Mouse (Mus musculus) intestine, postnatal 0 days (tissue): ENCODE data around the gene Dpysl5. TPM values are rescaled to one million over a fixed set of nuclear protein-coding genes. Genes with fewer than 3 reads are reported as not detected.

Experiments
- ATAC-seq: fragments of 200-750 bp; cut with Nextera tagmentation; 2 replicates; pipeline ENCODE4 v1.8.0; 2017; ENCODE audit warnings: mild to moderate bottlenecking, moderate TSS enrichment, moderate library complexity
- H3K27ac ChIP-seq: fragments of 300-500 bp; sonication (generic); 2 replicates; pipeline ENCODE4 v1.5.1; 2014; ENCODE audit warnings: mild to moderate bottlenecking, low read depth, low read length, moderate library complexity
- H3K27me3 ChIP-seq: fragments of 300-500 bp; sonication (generic); replicated peaks from 2 replicates; pipeline ENCODE4 v1.6.1; 2014; ENCODE audit warnings: low read length, mixed read lengths; ENCODE audit not compliant: control insufficient read depth, insufficient read depth
- H3K36me3 ChIP-seq: fragments of 300-500 bp; sonication (generic); 2 replicates; pipeline ENCODE4 v1.6.1; 2014; ENCODE audit warnings: mild to moderate bottlenecking, moderate library complexity; ENCODE audit not compliant: control insufficient read depth, insufficient read depth
- H3K4me1 ChIP-seq: fragments of 300-500 bp; sonication (generic); replicated peaks from 2 replicates; pipeline ENCODE4 v1.6.1; 2014; ENCODE audit warnings: antibody characterized with exemption, low read length, mixed read lengths; ENCODE audit not compliant: control insufficient read depth, insufficient read depth
- H3K4me2 ChIP-seq: fragments of 300-500 bp; sonication (generic); replicated peaks from 2 replicates; pipeline ENCODE4 v1.6.1; 2014; ENCODE audit warnings: low read depth, mild to moderate bottlenecking, moderate library complexity
- H3K4me3 ChIP-seq: fragments of 300-500 bp; sonication (generic); 2 replicates; pipeline ENCODE4 v1.5.1; 2014; ENCODE audit warnings: low read depth, low read length
- H3K9ac ChIP-seq: fragments of 300-500 bp; sonication (generic); 2 replicates; pipeline ENCODE4 v1.6.1; 2014; ENCODE audit warnings: mild to moderate bottlenecking, low read depth, low read length
- H3K9me3 ChIP-seq: fragments of 300-500 bp; sonication (generic); 2 replicates; pipeline ENCODE4 v1.6.1; 2016; ENCODE audit warnings: mixed run types; ENCODE audit not compliant: control insufficient read depth
- CTCF ChIP-seq: sonication (generic); IDR thresholded peaks from 2 replicates; pipeline ENCODE4 v1.5.1; 2016; ENCODE audit warnings: low read depth, mild to moderate bottlenecking, control low read depth, antibody characterized with exemption, moderate library complexity
- WGBS: fragments of 180-500 bp; shearing (Covaris S2); extraction: QIAGEN DNeasy Blood & Tissue Kit; methylation state at CpG from one replicate; pipeline ENCODE4 v1.1.7; 2014; 5-methylcytosine and 5-hydroxymethylcytosine counted together
- polyA plus RNA-seq: library from polyadenylated mRNA; unstranded; fragments of >200 nt; fragmentation: Nextera tagmentation; extraction: Ambion mirVana; gene quantifications from 2 replicates; pipeline ENCODE4 v1.2.1, GENCODE M21; 2015

Dpysl5 gene
- polyA plus RNA-seq, 1 experiment from 2014 or later, result 2.7 TPM

- no peak overlapping the region for H3K27ac ChIP-seq
Observed at GRCm38 (mm10) chr5:30822689-30823088, 111.3 kb downstream of the Dpysl5 start.

GRCm38 (mm10) chr5:30823091-30823490 lies 111.7 kb downstream of the Dpysl5 start:
- H3K4me1 ChIP-seq, result no peaks in the 10 kb centered on the region
- H3K27ac ChIP-seq, result no peak overlapping the region
- H3K4me2 ChIP-seq, result no peak overlapping the region
- no peak for ATAC-seq
- no peak for TF ChIP-seq CTCF
- no peaks in the 10 kb centered on the region for H3K9me3 ChIP-seq
- WGBS, result 78% methylated on average over 3 of the region's 3 CpGs
- H3K9ac ChIP-seq, result no peak overlapping the region
- H3K4me3 ChIP-seq, result no peak overlapping the region
- no peaks in the 10 kb centered on the region for H3K27me3 ChIP-seq
- no peaks in the 10 kb centered on the region for H3K36me3 ChIP-seq

More at GRCm38 (mm10) chr5:30822689-30823088, 111.3 kb downstream of the Dpysl5 start:
- WGBS, result 75% methylated on average over 5 of the region's 5 CpGs
- Histone ChIP-seq H3K27me3 (no peaks in the 10 kb centered on the region), H3K36me3 (no peaks in the 10 kb centered on the region), H3K9ac (no peak overlapping the region), H3K4me2 (no peak overlapping the region), H3K4me1 (no peaks in the 10 kb centered on the region), H3K4me3 (no peak overlapping the region), H3K9me3 (no peaks in the 10 kb centered on the region)
- ATAC-seq, result no peak
- TF ChIP-seq CTCF, result no peak

GRCm38 (mm10) chr5:30824124-30824988 lies 113.0 kb downstream of the Dpysl5 start:
- H3K9me3 ChIP-seq, result no peaks in the 10 kb centered on the region

GRCm38 (mm10) chr5:30825166-30825565 lies 113.8 kb downstream of the Dpysl5 start:
- Histone ChIP-seq H3K4me1 (no peaks in the 10 kb centered on the region), H3K27ac (no peak overlapping the region), H3K4me3 (no peak overlapping the region), H3K9ac (no peak overlapping the region), H3K27me3 (no peaks in the 10 kb centered on the region), H3K9me3 (no peaks in the 10 kb centered on the region), H3K36me3 (no peaks in the 10 kb centered on the region), H3K4me2 (no peak overlapping the region)
- TF ChIP-seq CTCF, result no peak
- ATAC-seq, result no peak
- WGBS, result 72% methylated on average over 10 of the region's 10 CpGs

More at GRCm38 (mm10) chr5:30824124-30824988, 113.0 kb downstream of the Dpysl5 start:
- H3K36me3 ChIP-seq, result no peaks in the 10 kb centered on the region
- ATAC-seq, result no peak
- no peaks in the 10 kb centered on the region for H3K4me1 ChIP-seq
- H3K27me3 ChIP-seq, result no peaks in the 10 kb centered on the region
- no peak overlapping the region for H3K4me3 ChIP-seq
- no peak for TF ChIP-seq CTCF
- 93% methylated on average over 11 of the region's 11 CpGs for WGBS
- no peak overlapping the region for H3K4me2 ChIP-seq
- no peak overlapping the region for H3K27ac ChIP-seq
- no peak overlapping the region for H3K9ac ChIP-seq

- Histone ChIP-seq H3K36me3 (no peaks in the 10 kb centered on the region), H3K4me3 (no peak overlapping the region), H3K9me3 (no peaks in the 10 kb centered on the region), H3K27ac (no peak overlapping the region), H3K27me3 (no peaks in the 10 kb centered on the region), H3K9ac (no peak overlapping the region), H3K4me2 (no peak overlapping the region), H3K4me1 (no peaks in the 10 kb centered on the region)
- TF ChIP-seq CTCF, result no peak
- WGBS, result 77% methylated on average over 6 of the region's 6 CpGs
- no peak for ATAC-seq
Observed at GRCm38 (mm10) chr5:30825821-30826220, 114.5 kb downstream of the Dpysl5 start.

GRCm38 (mm10) chr5:30833416-30833815 lies 122.1 kb downstream of the Dpysl5 start:
- no peaks in the 10 kb centered on the region for H3K36me3 ChIP-seq
- no peak overlapping the region for H3K9ac ChIP-seq
- H3K27ac ChIP-seq, result peak overlapping the region; percentile 74
- H3K4me1 ChIP-seq, result no peaks in the 10 kb centered on the region
- no peaks in the 10 kb centered on the region for H3K27me3 ChIP-seq
- ATAC-seq, result peak; percentile 93
- H3K4me3 ChIP-seq, result no peak overlapping the region
- 57% methylated on average over 3 of the region's 3 CpGs for WGBS
- no peaks in the 10 kb centered on the region for H3K9me3 ChIP-seq
- TF ChIP-seq CTCF, result no peak
- H3K4me2 ChIP-seq, result no peak overlapping the region
